Mouse (Mus musculus): ENCODE data around the gene Bsn.

- TF ChIP-seq POLR2A (IDR thresholded peaks at IDR 0.05; ENCODE audit: insufficient read depth, low read depth, low read length) (no peak), CTCF (IDR thresholded peaks at IDR 0.05; ENCODE audit: insufficient read depth, low read depth, low read length) (no peak)
Observed at GRCm38 (mm10) chr9:108062142-108062541, 128.0 kb downstream of the Bsn start.

All from olfactory bulb, adult 2 months (tissue).